In genomic region chr1:38657606-38658005, GRCm38 (mm10) we compare ENCODE assay signal across 12 mouse cellular contexts. TPM values are rescaled to one million over a fixed set of nuclear protein-coding genes. Genes with fewer than 3 reads are reported as not detected.
DNase-seq lines count a peak whose midpoint lies in the region; ATAC-seq lines count a peak whose summit lies in the region.
"Had no signal": no experiment of that assay in that cellular context is flagged by ENCODE, and none has a peak within 500 bp of the region (broad histone marks: within the 10 kb centered on the region; RNA-seq: fewer than 3 reads in every experiment).

No protein-coding gene starts in this region.

- DNase-seq in B cell, adult 2 months: peak; percentile 63 to 65
- peak; percentile 50 to 60 for DNase-seq in CD8-positive naive resting alpha-beta T cell, adult 2 months (ENCODE audit: low read depth in 2 of 2, low spot score in 2 of 2)
- DNase-seq in spleen, adult 18-20 months: peak; percentile 32 to 37
- no peak for DNase-seq in right cerebral cortex, postnatal 25 days
- DNase-seq in adrenal gland, adult 2 months: no peak
- DNase-seq in embryo, embryonic 11 days: no peak
- DNase-seq in forebrain, embryonic 10.5 days (ENCODE audit: extremely low spot score, low spot score): no peak
- DNase-seq: cerebellum, adult 8-10 months; kidney, postnatal 10 days; lung, postnatal 36 days had no signal

- ATAC-seq in inflammation-experienced regulatory T-cells, adult 6 months: peak; percentile 59

- H3K9me3 ChIP-seq in forebrain, embryonic 10.5 days: peaks cover 6% of the 10 kb centered on the region; the same call in 1 of the 2 replicates

- H3K27me3 ChIP-seq in forebrain, embryonic 10.5 days (ENCODE audit: poor library complexity, severe bottlenecking): no peaks in the 10 kb centered on the region
- H3K27me3 ChIP-seq: heart, embryonic 13.5 days had no signal

- WGBS in forebrain, embryonic 10.5 days: 82% methylated on average over 7 of the region's 7 CpGs

- no peak overlapping the region for H3K27ac ChIP-seq in forebrain, embryonic 10.5 days
- H3K27ac ChIP-seq: heart, embryonic 13.5 days had no signal

- H3K36me3 ChIP-seq in forebrain, embryonic 10.5 days (replicated peaks): no peaks in the 10 kb centered on the region
- H3K36me3 ChIP-seq: heart, embryonic 13.5 days had no signal

- H3K4me1 ChIP-seq in forebrain, embryonic 10.5 days: peaks cover 5% of the 10 kb centered on the region; the same call in 1 of the 2 replicates

- no peak overlapping the region for H3K4me3 ChIP-seq in forebrain, embryonic 10.5 days
- H3K4me3 ChIP-seq: heart, embryonic 13.5 days had no signal

RNA-seq across cellular contexts. Expression of gene Aff3, which starts 7.1 kb away (rescaled TPM):
- 10 to 100 TPM in 2 of 3 experiments, 1 to 10 TPM in 1; 4.1 to 16.7 (median 15.5) TPM for polyA plus RNA-seq in inflammation-experienced regulatory T-cells, adult 6 months (2017; shearing (Covaris generic))
- total RNA-seq in adrenal gland, adult 2 months (2021): 1 to 10 TPM; 3.0 to 3.5 TPM
- 2.9 TPM in 2 replicates for polyA plus RNA-seq in adrenal gland, adult 2 months (2012; rRNA removed)
- polyA plus RNA-seq in forebrain, embryonic 10.5 days (2016; fragmentation: Nextera tagmentation; extraction: Ambion mirVana): 3.4 and 3.5 TPM in 2 replicates

Comparison
In these comparisons a context has a peak if more than half of its experiments do, and no peak if none do; other contexts are left out.
1. DNase-seq: peak in B cell, adult 2 months (2 of 2), CD8-positive naive resting alpha-beta T cell, adult 2 months (2 of 2) and spleen, adult 18-20 months (2 of 2); none in right cerebral cortex, postnatal 25 days (single experiment), adrenal gland, adult 2 months (single experiment), embryo, embryonic 11 days (single experiment) and forebrain, embryonic 10.5 days (single experiment).